Comparison of ENCODE assay signal across 18 mouse cellular contexts in the genomic region with DNA sequence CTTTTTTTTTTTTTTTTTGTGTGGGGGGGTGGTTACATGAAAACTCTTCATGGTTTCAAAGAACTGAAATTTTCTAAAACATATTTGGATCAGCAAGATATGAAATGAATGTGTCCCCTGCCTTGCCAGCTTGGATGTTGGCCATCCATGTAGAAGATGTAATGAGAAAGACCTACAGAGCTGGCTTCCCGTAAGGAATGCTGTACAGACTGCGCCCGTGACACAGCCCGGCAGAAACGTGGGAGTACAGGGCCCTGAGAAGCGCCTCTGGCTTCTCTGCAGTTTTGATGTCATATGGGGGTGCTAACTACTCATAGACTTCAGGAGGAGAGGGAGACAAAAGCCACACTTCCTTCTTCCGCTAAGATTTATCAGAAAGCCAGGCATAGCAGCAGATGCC. TPM values are rescaled to one million over a fixed set of nuclear protein-coding genes. Genes with fewer than 3 reads are reported as not detected.
DNase-seq lines count a peak whose midpoint lies in the region; ATAC-seq and TF ChIP-seq lines count a peak whose summit lies in the region.
"Had no signal": no experiment of that assay in that cellular context is flagged by ENCODE, and none has a peak within 500 bp of the region (broad histone marks: within the 10 kb centered on the region; RNA-seq: fewer than 3 reads in every experiment).

No protein-coding gene starts in this region.

- peaks cover 4% of the 10 kb centered on the region; the same call in 1 of the 2 replicates for H3K27me3 ChIP-seq in heart, adult 2 months (ENCODE audit: control insufficient read depth, insufficient read depth, low read length)
- peaks cover 3% of the 10 kb centered on the region; the same call in 1 of the 2 replicates for H3K27me3 ChIP-seq in lung, embryonic 16.5 days (ENCODE audit: control insufficient read depth, insufficient read depth, low read depth, low read length)
- H3K27me3 ChIP-seq: hindbrain, embryonic 15.5 days had no signal

- no peaks in the 10 kb centered on the region for H3K36me3 ChIP-seq in heart, adult 2 months (ENCODE audit: control insufficient read depth, insufficient read depth, low read length)
- H3K36me3 ChIP-seq in lung, embryonic 16.5 days (ENCODE audit: control insufficient read depth, insufficient read depth, low read length): no peaks in the 10 kb centered on the region
- H3K36me3 ChIP-seq: forebrain, embryonic 10.5 days; hindbrain, embryonic 12.5 days; hindbrain, embryonic 15.5 days had no signal

- H3K9me3 ChIP-seq in lung, embryonic 16.5 days (ENCODE audit: control insufficient read depth, low read length): no peaks in the 10 kb centered on the region
- H3K9me3 ChIP-seq: forebrain, embryonic 10.5 days; forebrain, embryonic 13.5 days; hindbrain, embryonic 12.5 days; hindbrain, embryonic 15.5 days had no signal

- intact Hi-C loops in heart, adult 2 months (cut with DNase I): no loop called here

- no peak overlapping the region for H3K9ac ChIP-seq in heart, adult 2 months (ENCODE audit: low read depth, low read length)
- H3K9ac ChIP-seq in lung, embryonic 16.5 days (ENCODE audit: low read length): no peak overlapping the region
- H3K9ac ChIP-seq: forebrain, embryonic 13.5 days; hindbrain, embryonic 12.5 days; hindbrain, embryonic 15.5 days had no signal

- TF ChIP-seq POLR2A in heart, adult 2 months (IDR thresholded peaks at IDR 0.05; ENCODE audit: insufficient read depth, low read depth, low read length): no peak

- H3K79me2 ChIP-seq in heart, adult 2 months (replicated peaks; ENCODE audit: control insufficient read depth, insufficient read depth, low read length): no peaks in the 10 kb centered on the region

- no peak overlapping the region for H3K4me2 ChIP-seq in lung, embryonic 16.5 days (ENCODE audit: low read depth, low read length)
- H3K4me2 ChIP-seq: forebrain, embryonic 13.5 days had no signal

- ATAC-seq in lung, embryonic 16.5 days (ENCODE audit: low read depth): no peak
- ATAC-seq: CD4-positive, CD25-positive, alpha-beta regulatory T cell, adult 4 months; forebrain, embryonic 13.5 days; forebrain, embryonic 16.5 days had no signal

- TF ChIP-seq CTCF in heart, adult 2 months (IDR thresholded peaks at IDR 0.05): no peak

- H3K4me3 ChIP-seq in heart, adult 2 months: no peak overlapping the region
- no peak overlapping the region for H3K4me3 ChIP-seq in lung, embryonic 16.5 days (ENCODE audit: low read length)
- H3K4me3 ChIP-seq: forebrain, embryonic 10.5 days; forebrain, embryonic 13.5 days; hindbrain, embryonic 12.5 days; hindbrain, embryonic 15.5 days had no signal

- TF ChIP-seq EP300 in heart, adult 2 months (IDR thresholded peaks at IDR 0.05; ENCODE audit: insufficient read depth, low read depth, low read length): no peak

- no peak overlapping the region for H3K27ac ChIP-seq in heart, adult 2 months
- 0 out of 2 replicates have a peak overlapping the region, but pooled peaks have one; percentile 39 for H3K27ac ChIP-seq in lung, embryonic 16.5 days (ENCODE audit: low read length)
- H3K27ac ChIP-seq: forebrain, embryonic 10.5 days; forebrain, embryonic 13.5 days; hindbrain, embryonic 12.5 days; hindbrain, embryonic 15.5 days had no signal

- 74% methylated on average over 7 of the region's 7 CpGs for WGBS in heart, adult 2 months
- WGBS in lung, embryonic 16.5 days: 63% methylated on average over 7 of the region's 7 CpGs

- peak; percentile 55 for DNase-seq in cerebellum, adult 9-11 months
- DNase-seq in cerebellum, postnatal 10 days: no peak
- peak; percentile 76 for DNase-seq in heart, adult 11 months
- DNase-seq in heart, adult 2 months: no peak
- no peak for DNase-seq in lung, postnatal 25 days (ENCODE audit: low spot score)
- DNase-seq: adrenal gland, adult 2 months; adrenal gland, postnatal 14 days; cerebellum, adult 11-12 months; gastrocnemius, postnatal 25 days had no signal

- H3K4me1 ChIP-seq in heart, adult 2 months (ENCODE audit: control insufficient read depth, insufficient read depth, low read length): no peaks in the 10 kb centered on the region
- H3K4me1 ChIP-seq in lung, embryonic 16.5 days (replicated peaks; ENCODE audit: control insufficient read depth, insufficient read depth, low read length): no peaks in the 10 kb centered on the region; the same call in 1 of the 2 replicates
- H3K4me1 ChIP-seq: hindbrain, embryonic 12.5 days had no signal

RNA-seq across cellular contexts. Expression of a gene that starts 38.1 kb away (rescaled TPM):
- under 1 TPM; 0.18 to 0.37 TPM for total RNA-seq in heart, adult 2 months (2021)
- polyA plus RNA-seq in heart, adult 2 months (2012; rRNA removed): 0.06 and 0.14 TPM in 2 replicates
- 6.9 and 7.3 TPM in 2 replicates for polyA plus RNA-seq in lung, embryonic 16.5 days (2015; fragmentation: Nextera tagmentation; extraction: Ambion mirVana)
- total RNA-seq: MEL had no signal
- polyA plus RNA-seq: adrenal gland, adult 2 months; C2C12; forebrain, embryonic 13.5 days had no signal

RNA-seq across cellular contexts. Expression of a gene that starts 44.2 kb away (rescaled TPM):
- 1 to 10 TPM; 6.6 to 8.4 TPM for total RNA-seq in heart, adult 2 months (2021)
- polyA plus RNA-seq in heart, adult 2 months (2012; rRNA removed): 3.7 and 5.4 TPM in 2 replicates
- polyA plus RNA-seq in lung, embryonic 16.5 days (2015; fragmentation: Nextera tagmentation; extraction: Ambion mirVana): 51.6 and 53.7 TPM in 2 replicates

Comparison
In these comparisons a context has a peak if more than half of its experiments do, and no peak if none do; other contexts are left out.
1. DNase-seq: peak in cerebellum, adult 9-11 months (single experiment) and heart, adult 11 months (single experiment); none in cerebellum, postnatal 10 days (0 of 2), heart, adult 2 months (0 of 2) and lung, postnatal 25 days (single experiment).